In the genomic region with DNA sequence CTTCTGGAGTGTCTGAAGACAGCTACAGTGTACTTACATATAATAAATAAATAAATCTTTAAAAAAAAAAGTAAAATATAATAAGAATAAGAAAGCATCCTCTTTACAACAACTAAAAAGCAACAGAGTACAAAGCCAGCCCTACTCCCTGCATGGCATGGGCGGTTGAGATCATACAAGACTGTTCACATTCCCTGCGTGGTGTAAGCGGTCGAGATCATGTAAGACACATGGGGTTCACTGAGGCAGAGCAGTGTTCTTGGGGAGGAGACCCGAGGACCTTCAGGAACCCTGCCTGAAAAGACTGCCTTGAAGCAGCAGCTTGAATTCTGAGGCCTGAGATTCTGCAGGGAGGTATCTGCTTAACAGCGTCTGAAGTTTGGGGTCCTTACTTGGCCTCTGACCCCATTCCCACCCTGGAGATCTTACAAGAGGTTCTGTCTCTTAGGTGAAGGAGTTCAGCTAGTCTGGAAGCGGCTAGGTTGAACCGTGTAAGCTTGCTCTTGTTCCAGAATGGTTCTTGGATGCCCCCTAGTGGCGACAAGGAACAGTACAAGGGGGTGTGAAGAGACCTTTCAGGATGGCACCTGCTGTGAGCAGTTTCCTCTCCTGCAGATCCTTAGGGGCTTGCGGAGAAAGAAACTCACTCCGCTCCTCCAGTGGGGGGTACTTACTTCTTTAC, we compare ENCODE assay signal across 8 mouse cellular contexts. TPM values are rescaled to one million over a fixed set of nuclear protein-coding genes. Genes with fewer than 3 reads are reported as not detected.
A peak's percentile ranks its signal among the peaks of the same experiment; 100 is the strongest.
DNase-seq lines count a peak whose midpoint lies in the region; ATAC-seq lines count a peak whose summit lies in the region.

No protein-coding gene starts in this region.

- DNase-seq in urinary bladder, postnatal 14 days (ENCODE audit: low spot score): peak; percentile 81
- no peak for DNase-seq in urinary bladder, postnatal 10 days (ENCODE audit: low spot score)
- DNase-seq in embryo, embryonic 10 days (ENCODE audit: low spot score): peak; percentile 93
- DNase-seq in gastrocnemius, postnatal 36 days: peak; percentile 52 to 66
- DNase-seq in intestine, embryonic 14.5 days (ENCODE audit: low spot score): peak; percentile 90
- DNase-seq in limb, embryonic 10.5 days (ENCODE audit: low spot score): peak; percentile 82
- peak; percentile 63 for DNase-seq in spleen, adult 12 weeks (ENCODE audit: low spot score)

- H3K4me2 ChIP-seq in intestine, embryonic 14.5 days (ENCODE audit: low read length): no peak overlapping the region
- H3K4me2 ChIP-seq in midbrain, embryonic 12.5 days (replicated peaks): no peak overlapping the region

- no peaks in the 10 kb centered on the region for H3K36me3 ChIP-seq in intestine, embryonic 14.5 days (ENCODE audit: control insufficient read depth, insufficient read depth, low read length)
- no peaks in the 10 kb centered on the region for H3K36me3 ChIP-seq in limb, embryonic 10.5 days
- no peaks in the 10 kb centered on the region for H3K36me3 ChIP-seq in midbrain, embryonic 12.5 days

- no peaks in the 10 kb centered on the region for H3K27me3 ChIP-seq in intestine, embryonic 14.5 days (replicated peaks; ENCODE audit: control insufficient read depth, insufficient read depth, low read length)
- H3K27me3 ChIP-seq in limb, embryonic 10.5 days (ENCODE audit: low read depth, poor library complexity, severe bottlenecking): no peaks in the 10 kb centered on the region
- H3K27me3 ChIP-seq in midbrain, embryonic 12.5 days: no peaks in the 10 kb centered on the region

- no peak overlapping the region for H3K4me3 ChIP-seq in intestine, embryonic 14.5 days (ENCODE audit: low read depth, low read length)
- no peak overlapping the region for H3K4me3 ChIP-seq in limb, embryonic 10.5 days
- no peak overlapping the region for H3K4me3 ChIP-seq in midbrain, embryonic 12.5 days

- peak; percentile 75 for ATAC-seq in intestine, embryonic 14.5 days (replicated peaks; ENCODE audit: low FRiP score, low TSS enrichment, low read depth)
- peak; percentile 84 for ATAC-seq in midbrain, embryonic 12.5 days (ENCODE audit: low FRiP score, low read depth)

- H3K9me3 ChIP-seq in intestine, embryonic 14.5 days (ENCODE audit: control insufficient read depth, low read length): no peaks in the 10 kb centered on the region
- H3K9me3 ChIP-seq in limb, embryonic 10.5 days (replicated peaks): no peaks in the 10 kb centered on the region
- no peaks in the 10 kb centered on the region for H3K9me3 ChIP-seq in midbrain, embryonic 12.5 days

- no peak overlapping the region for H3K9ac ChIP-seq in intestine, embryonic 14.5 days (ENCODE audit: low read length)
- no peak overlapping the region for H3K9ac ChIP-seq in midbrain, embryonic 12.5 days (replicated peaks)

- intact Hi-C loops in gastrocnemius, postnatal 36 days (cut with DNase I): loop anchor here (2.0 to 10.0 kb wide), 3 partner anchors 40 to 276 kb away; a partner anchor contains a TSS

- WGBS in intestine, embryonic 14.5 days: 29% methylated on average over 11 of the region's 11 CpGs
- WGBS in limb, embryonic 10.5 days: 36% methylated on average over 11 of the region's 11 CpGs
- WGBS in midbrain, embryonic 12.5 days: 32% methylated on average over 11 of the region's 11 CpGs

- H3K27ac ChIP-seq in intestine, embryonic 14.5 days (ENCODE audit: low read depth): no peak overlapping the region
- H3K27ac ChIP-seq in limb, embryonic 10.5 days: no peak overlapping the region; the same call in 1 of the 2 replicates
- no peak overlapping the region for H3K27ac ChIP-seq in midbrain, embryonic 12.5 days (replicated peaks)

- H3K4me1 ChIP-seq in intestine, embryonic 14.5 days (replicated peaks; ENCODE audit: control insufficient read depth, insufficient read depth, low read length): peaks cover 8% of the 10 kb centered on the region; the same call in 1 of the 2 replicates
- H3K4me1 ChIP-seq in limb, embryonic 10.5 days: peaks cover 19% of the 10 kb centered on the region
- H3K4me1 ChIP-seq in midbrain, embryonic 12.5 days: peaks cover 3% of the 10 kb centered on the region

RNA-seq across cellular contexts. Expression of a gene that starts 6.1 kb away (rescaled TPM):
- total RNA-seq in gastrocnemius, postnatal 36 days (2021): 100 to 1,000 TPM; 310 to 370 TPM
- polyA plus RNA-seq in intestine, embryonic 14.5 days (2014; fragmentation: Nextera tagmentation; extraction: Ambion mirVana): 771 and 871 TPM in 2 replicates
- polyA plus RNA-seq in limb, embryonic 10.5 days (2016; fragmentation: Nextera tagmentation; extraction: Ambion mirVana): 530 and 637 TPM in 2 replicates
- 393 and 434 TPM in 2 replicates for polyA plus RNA-seq in midbrain, embryonic 12.5 days (2016; fragmentation: Nextera tagmentation; extraction: Ambion mirVana)

RNA-seq across cellular contexts. Expression of a gene that starts 22.2 kb away (rescaled TPM):
- 10 to 100 TPM in 1 of 2 experiments, 1 to 10 TPM in 1; 9.7 to 11.5 TPM for total RNA-seq in gastrocnemius, postnatal 36 days (2021)
- polyA plus RNA-seq in intestine, embryonic 14.5 days (2014; fragmentation: Nextera tagmentation; extraction: Ambion mirVana): 17.1 and 20.3 TPM in 2 replicates
- 14.6 and 16.4 TPM in 2 replicates for polyA plus RNA-seq in limb, embryonic 10.5 days (2016; fragmentation: Nextera tagmentation; extraction: Ambion mirVana)
- 22.3 and 26.5 TPM in 2 replicates for polyA plus RNA-seq in midbrain, embryonic 12.5 days (2016; fragmentation: Nextera tagmentation; extraction: Ambion mirVana)

RNA-seq across cellular contexts. Expression of a gene that starts 25.4 kb away (rescaled TPM):
- 10 to 100 TPM in 1 of 2 experiments, 1 to 10 TPM in 1; 8.7 to 11.2 TPM for total RNA-seq in gastrocnemius, postnatal 36 days (2021)
- polyA plus RNA-seq in intestine, embryonic 14.5 days (2014; fragmentation: Nextera tagmentation; extraction: Ambion mirVana): 63.7 and 65.1 TPM in 2 replicates
- polyA plus RNA-seq in limb, embryonic 10.5 days (2016; fragmentation: Nextera tagmentation; extraction: Ambion mirVana): 18.1 and 18.2 TPM in 2 replicates
- 1.7 and 3.2 TPM in 2 replicates for polyA plus RNA-seq in midbrain, embryonic 12.5 days (2016; fragmentation: Nextera tagmentation; extraction: Ambion mirVana)

RNA-seq across cellular contexts. Expression of a gene that starts 38.6 kb away (rescaled TPM):
- not detected for total RNA-seq in gastrocnemius, postnatal 36 days (2021)
- 2.5 and 2.7 TPM in 2 replicates for polyA plus RNA-seq in intestine, embryonic 14.5 days (2014; fragmentation: Nextera tagmentation; extraction: Ambion mirVana)
- polyA plus RNA-seq in limb, embryonic 10.5 days (2016; fragmentation: Nextera tagmentation; extraction: Ambion mirVana): 0.50 and 0.78 TPM in 2 replicates
- polyA plus RNA-seq in midbrain, embryonic 12.5 days (2016; fragmentation: Nextera tagmentation; extraction: Ambion mirVana): 0.08 and 0.16 TPM in 2 replicates
